15 mouse cellular contexts compared by ENCODE assay signal in genomic region chr5:52614686-52615085, GRCm38 (mm10). TPM values are rescaled to one million over a fixed set of nuclear protein-coding genes. Genes with fewer than 3 reads are reported as not detected.
DNase-seq lines count a peak whose midpoint lies in the region; ATAC-seq lines count a peak whose summit lies in the region.
"Had no signal": no experiment of that assay in that cellular context is flagged by ENCODE, and none has a peak within 500 bp of the region (broad histone marks: within the 10 kb centered on the region; RNA-seq: fewer than 3 reads in every experiment).

No protein-coding gene starts in this region.

- H3K4me3 ChIP-seq in limb, embryonic 15.5 days, result no peak overlapping the region
- H3K4me3 ChIP-seq in limb, embryonic 10.5 days, result no peak overlapping the region
- no peak overlapping the region for H3K4me3 ChIP-seq in intestine, embryonic 16.5 days (ENCODE audit: low read length)
- H3K4me3 ChIP-seq in stomach, embryonic 15.5 days (replicated peaks), result no peak overlapping the region
- H3K4me3 ChIP-seq: erythroblast, embryonic 14.5 days had no signal

- H3K27ac ChIP-seq in limb, embryonic 15.5 days, result 0 out of 2 replicates have a peak overlapping the region, but pooled peaks have one; percentile 35
- H3K27ac ChIP-seq in limb, embryonic 10.5 days, result no peak overlapping the region
- no peak overlapping the region for H3K27ac ChIP-seq in intestine, embryonic 16.5 days (ENCODE audit: low read length)
- peak overlapping the region; percentile 87; the same call in 1 of the 2 replicates for H3K27ac ChIP-seq in stomach, embryonic 15.5 days
- H3K27ac ChIP-seq: kidney, postnatal 0 days had no signal

- no peaks in the 10 kb centered on the region for H3K36me3 ChIP-seq in limb, embryonic 15.5 days
- H3K36me3 ChIP-seq in limb, embryonic 10.5 days, result no peaks in the 10 kb centered on the region
- no peaks in the 10 kb centered on the region for H3K36me3 ChIP-seq in intestine, embryonic 16.5 days (ENCODE audit: control insufficient read depth, insufficient read depth, low read length)
- no peaks in the 10 kb centered on the region for H3K36me3 ChIP-seq in stomach, embryonic 15.5 days

- no peak for ATAC-seq in limb, embryonic 15.5 days (ENCODE audit: insufficient number of reproducible peaks, low FRiP score, low TSS enrichment, low read depth)
- ATAC-seq in intestine, embryonic 16.5 days, result 0 out of 2 replicates have a peak, but pooled peaks have one; percentile 12
- no peak for ATAC-seq in stomach, embryonic 15.5 days (ENCODE audit: insufficient read depth, low FRiP score, low read depth)
- ATAC-seq: forebrain, embryonic 16.5 days had no signal

- 74% methylated on average over 4 of the region's 4 CpGs for WGBS in limb, embryonic 15.5 days
- WGBS in limb, embryonic 10.5 days, result 70% methylated on average over 4 of the region's 4 CpGs
- 68% methylated on average over 4 of the region's 4 CpGs for WGBS in intestine, embryonic 16.5 days
- WGBS in stomach, embryonic 15.5 days, result 68% methylated on average over 4 of the region's 4 CpGs

- H3K9me3 ChIP-seq in limb, embryonic 15.5 days, result no peaks in the 10 kb centered on the region
- H3K9me3 ChIP-seq in limb, embryonic 10.5 days (replicated peaks), result no peaks in the 10 kb centered on the region
- 0 out of 2 replicates have a peak, but pooled peaks cover 5% of the 10 kb centered on the region for H3K9me3 ChIP-seq in intestine, embryonic 16.5 days (ENCODE audit: control insufficient read depth, low read length)
- no peaks in the 10 kb centered on the region for H3K9me3 ChIP-seq in stomach, embryonic 15.5 days

- peaks cover 14% of the 10 kb centered on the region; the same call in 1 of the 2 replicates for H3K27me3 ChIP-seq in limb, embryonic 15.5 days
- peaks cover 23% of the 10 kb centered on the region for H3K27me3 ChIP-seq in limb, embryonic 10.5 days (ENCODE audit: low read depth, poor library complexity, severe bottlenecking)
- H3K27me3 ChIP-seq in intestine, embryonic 16.5 days (replicated peaks; ENCODE audit: control insufficient read depth, insufficient read depth, low read length), result no peaks in the 10 kb centered on the region
- no peaks in the 10 kb centered on the region for H3K27me3 ChIP-seq in stomach, embryonic 15.5 days (replicated peaks)

- H3K4me2 ChIP-seq in limb, embryonic 15.5 days, result no peak overlapping the region
- no peak overlapping the region for H3K4me2 ChIP-seq in intestine, embryonic 16.5 days (ENCODE audit: low read depth, low read length)
- H3K4me2 ChIP-seq in stomach, embryonic 15.5 days, result no peak overlapping the region

- H3K9ac ChIP-seq in limb, embryonic 15.5 days, result no peak overlapping the region
- no peak overlapping the region for H3K9ac ChIP-seq in intestine, embryonic 16.5 days (ENCODE audit: low read depth, low read length)
- no peak overlapping the region for H3K9ac ChIP-seq in stomach, embryonic 15.5 days

- peaks cover 42% of the 10 kb centered on the region for H3K4me1 ChIP-seq in limb, embryonic 15.5 days
- H3K4me1 ChIP-seq in limb, embryonic 10.5 days, result peaks cover 41% of the 10 kb centered on the region
- H3K4me1 ChIP-seq in intestine, embryonic 16.5 days (ENCODE audit: control insufficient read depth, insufficient read depth, low read length), result peaks cover 39% of the 10 kb centered on the region
- H3K4me1 ChIP-seq in stomach, embryonic 15.5 days, result peaks cover 44% of the 10 kb centered on the region

- no peak for DNase-seq in limb, embryonic 10.5 days (ENCODE audit: low spot score)
- peak; percentile 21 for DNase-seq in NIH3T3 (ENCODE audit: low read depth)
- DNase-seq in layer of hippocampus, adult 9-10 months (ENCODE audit: low spot score), result no peak
- DNase-seq in left cerebral cortex, adult 11 months (ENCODE audit: low spot score), result no peak
- DNase-seq: adrenal gland, postnatal 10 days; cerebellum, adult 9-11 months; embryo, embryonic 11 days; lung, postnatal 10 days; right cerebral cortex, postnatal 4 days had no signal

RNA-seq across cellular contexts. Expression of gene Lgi2, which starts 48.4 kb away (rescaled TPM):
- 2.9 and 3.2 TPM in 2 replicates for polyA plus RNA-seq in limb, embryonic 15.5 days (2015; fragmentation: Nextera tagmentation; extraction: Ambion mirVana)
- polyA plus RNA-seq in limb, embryonic 10.5 days (2016; fragmentation: Nextera tagmentation; extraction: Ambion mirVana), result 0.88 and 1.1 TPM in 2 replicates
- polyA plus RNA-seq in intestine, embryonic 16.5 days (2015; fragmentation: Nextera tagmentation; extraction: Ambion mirVana), result 2.9 and 4.1 TPM in 2 replicates
- 14.1 and 16.1 TPM in 2 replicates for polyA plus RNA-seq in stomach, embryonic 15.5 days (2015; fragmentation: Nextera tagmentation; extraction: Ambion mirVana)
- polyA plus RNA-seq: erythroblast, embryonic 14.5 days had no signal

RNA-seq across cellular contexts. Expression of gene Sepsecs, which starts 54.8 kb away (rescaled TPM):
- polyA plus RNA-seq in limb, embryonic 15.5 days (2015; fragmentation: Nextera tagmentation; extraction: Ambion mirVana), result 7.9 and 8.5 TPM in 2 replicates
- 7.1 and 8.2 TPM in 2 replicates for polyA plus RNA-seq in limb, embryonic 10.5 days (2016; fragmentation: Nextera tagmentation; extraction: Ambion mirVana)
- 11.9 and 12.9 TPM in 2 replicates for polyA plus RNA-seq in intestine, embryonic 16.5 days (2015; fragmentation: Nextera tagmentation; extraction: Ambion mirVana)
- 9.4 and 10.7 TPM in 2 replicates for polyA plus RNA-seq in stomach, embryonic 15.5 days (2015; fragmentation: Nextera tagmentation; extraction: Ambion mirVana)

Comparison
In these comparisons a context has a peak if more than half of its experiments do, and no peak if none do; other contexts are left out.
1. H3K27ac ChIP-seq: peak in limb, embryonic 15.5 days (single experiment) and stomach, embryonic 15.5 days (single experiment); none in limb, embryonic 10.5 days (single experiment) and intestine, embryonic 16.5 days (single experiment).